Mouse (Mus musculus): Measurements from ENCODE around the gene Gm28778. TPM values are rescaled to one million over a fixed set of nuclear protein-coding genes. Genes with fewer than 3 reads are reported as not detected.
"Not testable (repeated sequence)": the region's sequence is repeated elsewhere in the genome, so short reads cannot be mapped to it uniquely, and the experiment has no call there.

The Gm28778 gene
- not detected in 2 replicates for polyA plus RNA-seq (2015; fragmentation: Nextera tagmentation; extraction: Ambion mirVana)

GRCm38 (mm10) chr1:53296581-53297383 lies at the start of gene Gm28778, which contains the start of the genes Pms1 and Ormdl1:
Gm28778 (plus strand) TSS chr1:53297111.
Pms1 (minus strand) TSS chr1:53297018.
Ormdl1 (plus strand) TSS chr1:53297095.
- Histone ChIP-seq H3K9ac (peak within 1 kb of the TSS; percentile 85), H3K4me3 (peak within 1 kb of the TSS; percentile 88), H3K36me3 (no peaks in the 10 kb centered on the region), H3K27me3 (no peaks in the 10 kb centered on the region), H3K4me2 (peak within 1 kb of the TSS; percentile 66), H3K27ac (replicated peaks) (peak within 1 kb of the TSS; percentile 87), H3K9me3 (no peaks in the 10 kb centered on the region), H3K4me1 (replicated peaks) (peaks cover 19% of the 10 kb centered on the region)
- ATAC-seq (ENCODE audit: low read depth), result peak; percentile 100
- under 1% methylated on average over 66 of the region's 66 CpGs for WGBS

- not testable (repeated sequence) for H3K9ac ChIP-seq; H3K27me3 ChIP-seq; H3K4me2 ChIP-seq; H3K9me3 ChIP-seq; H3K27ac ChIP-seq (replicated peaks); ATAC-seq (ENCODE audit: low read depth); H3K4me3 ChIP-seq; H3K36me3 ChIP-seq; H3K4me1 ChIP-seq (replicated peaks)
Measured at GRCm38 (mm10) chr1:53264958-53265612, 31.8 kb upstream of the Gm28778 start.

GRCm38 (mm10) chr1:53269901-53270300 lies 27.0 kb upstream of the Gm28778 start:
- Histone ChIP-seq H3K36me3 (peaks cover 5% of the 10 kb centered on the region), H3K27me3 (no peaks in the 10 kb centered on the region), H3K4me1 (replicated peaks) (no peaks in the 10 kb centered on the region), H3K4me3 (no peak overlapping the region), H3K4me2 (no peak overlapping the region), H3K27ac (replicated peaks) (no peak overlapping the region), H3K9me3 (no peaks in the 10 kb centered on the region), H3K9ac (no peak overlapping the region)
- no peak for ATAC-seq (ENCODE audit: low read depth)
- WGBS, result 93% methylated on average over 3 of the region's 3 CpGs

- no peaks in the 10 kb centered on the region for H3K36me3 ChIP-seq
- no peak overlapping the region for H3K4me3 ChIP-seq
- no peak overlapping the region for H3K4me2 ChIP-seq
- H3K27ac ChIP-seq (replicated peaks), result no peak overlapping the region
- H3K27me3 ChIP-seq, result no peaks in the 10 kb centered on the region
- no peaks in the 10 kb centered on the region for H3K4me1 ChIP-seq (replicated peaks)
- H3K9me3 ChIP-seq, result no peaks in the 10 kb centered on the region
- H3K9ac ChIP-seq, result no peak overlapping the region
- no peak for ATAC-seq (ENCODE audit: low read depth)
Measured at GRCm38 (mm10) chr1:53272646-53273045, 24.3 kb upstream of the Gm28778 start.

- Histone ChIP-seq H3K9ac (no peak overlapping the region), H3K36me3 (no peaks in the 10 kb centered on the region), H3K4me2 (no peak overlapping the region), H3K27ac (replicated peaks) (no peak overlapping the region), H3K9me3 (no peaks in the 10 kb centered on the region), H3K4me1 (replicated peaks) (0 out of 2 replicates have a peak, but pooled peaks cover 4% of the 10 kb centered on the region), H3K27me3 (no peaks in the 10 kb centered on the region), H3K4me3 (no peak overlapping the region)
- WGBS, result 91% methylated on average over 3 of the region's 3 CpGs
- ATAC-seq (ENCODE audit: low read depth), result no peak
Measured at GRCm38 (mm10) chr1:53291197-53291596, 5.7 kb upstream of the Gm28778 start.

- Histone ChIP-seq H3K36me3 (no peaks in the 10 kb centered on the region), H3K27me3 (no peaks in the 10 kb centered on the region), H3K4me3 (no peak overlapping the region), H3K9me3 (no peaks in the 10 kb centered on the region), H3K4me2 (no peak overlapping the region), H3K4me1 (replicated peaks) (peaks cover 19% of the 10 kb centered on the region), H3K27ac (replicated peaks) (no peak overlapping the region), H3K9ac (no peak overlapping the region)
- WGBS, result 85% methylated on average over 4 of the region's 4 CpGs
- no peak for ATAC-seq (ENCODE audit: low read depth)
Measured at GRCm38 (mm10) chr1:53300506-53300905, 3.6 kb downstream of the Gm28778 start.

GRCm38 (mm10) chr1:53312989-53313967 lies 16.4 kb downstream of the Gm28778 start, which contains the start of gene Osgepl1:
Osgepl1 (plus strand) TSS chr1:53313624.
- WGBS, result 2% methylated on average over 27 of the region's 27 CpGs
- no peaks in the 10 kb centered on the region for H3K27me3 ChIP-seq
- H3K9me3 ChIP-seq, result no peaks in the 10 kb centered on the region
- H3K4me1 ChIP-seq (replicated peaks), result peaks cover 12% of the 10 kb centered on the region
- H3K36me3 ChIP-seq, result peaks cover 20% of the 10 kb centered on the region
- H3K9ac ChIP-seq, result peak within 1 kb of the TSS; percentile 83
- H3K4me2 ChIP-seq, result peak within 1 kb of the TSS; percentile 67
- peak within 1 kb of the TSS; percentile 68 for H3K4me3 ChIP-seq
- peak; percentile 99 for ATAC-seq (ENCODE audit: low read depth)
- H3K27ac ChIP-seq (replicated peaks), result peak within 1 kb of the TSS; percentile 83

GRCm38 (mm10) chr1:53321662-53322344 lies 24.9 kb downstream of the Gm28778 start:
- no peak overlapping the region for H3K4me3 ChIP-seq
- no peaks in the 10 kb centered on the region for H3K9me3 ChIP-seq
- H3K4me1 ChIP-seq (replicated peaks), result no peaks in the 10 kb centered on the region
- no peaks in the 10 kb centered on the region for H3K27me3 ChIP-seq
- peaks cover 44% of the 10 kb centered on the region for H3K36me3 ChIP-seq
- H3K9ac ChIP-seq, result no peak overlapping the region
- no peak overlapping the region for H3K4me2 ChIP-seq
- no peak overlapping the region for H3K27ac ChIP-seq (replicated peaks)
- no peak for ATAC-seq (ENCODE audit: low read depth)
- 97% methylated on average over 4 of the region's 4 CpGs for WGBS

GRCm38 (mm10) chr1:53323254-53323653 lies 26.3 kb downstream of the Gm28778 start:
- peaks cover 36% of the 10 kb centered on the region for H3K36me3 ChIP-seq
- no peak overlapping the region for H3K4me2 ChIP-seq
- H3K27me3 ChIP-seq, result no peaks in the 10 kb centered on the region
- no peak overlapping the region for H3K9ac ChIP-seq
- H3K27ac ChIP-seq (replicated peaks), result no peak overlapping the region
- H3K9me3 ChIP-seq, result no peaks in the 10 kb centered on the region
- ATAC-seq (ENCODE audit: low read depth), result no peak
- no peaks in the 10 kb centered on the region for H3K4me1 ChIP-seq (replicated peaks)
- WGBS, result 94% methylated on average over 5 of the region's 5 CpGs
- no peak overlapping the region for H3K4me3 ChIP-seq

- WGBS, result 100% methylated on average over 1 of the region's 1 CpGs
- Histone ChIP-seq H3K4me2 (no peak overlapping the region), H3K9ac (no peak overlapping the region), H3K4me3 (no peak overlapping the region), H3K9me3 (no peaks in the 10 kb centered on the region), H3K27me3 (no peaks in the 10 kb centered on the region), H3K27ac (replicated peaks) (no peak overlapping the region), H3K4me1 (replicated peaks) (no peaks in the 10 kb centered on the region), H3K36me3 (peaks cover 32% of the 10 kb centered on the region)
- ATAC-seq (ENCODE audit: low read depth), result no peak
Measured at GRCm38 (mm10) chr1:53324277-53324676, 27.4 kb downstream of the Gm28778 start.

- no peak for ATAC-seq (ENCODE audit: low read depth)
- H3K36me3 ChIP-seq, result peaks cover 30% of the 10 kb centered on the region
- no peaks in the 10 kb centered on the region for H3K9me3 ChIP-seq
- no peaks in the 10 kb centered on the region for H3K4me1 ChIP-seq (replicated peaks)
- no peak overlapping the region for H3K4me2 ChIP-seq
- no peak overlapping the region for H3K4me3 ChIP-seq
- 93% methylated on average over 5 of the region's 5 CpGs for WGBS
- H3K9ac ChIP-seq, result no peak overlapping the region
- no peak overlapping the region for H3K27ac ChIP-seq (replicated peaks)
- no peaks in the 10 kb centered on the region for H3K27me3 ChIP-seq
Measured at GRCm38 (mm10) chr1:53324827-53325494, 28.1 kb downstream of the Gm28778 start.

All from neural tube, embryonic 13.5 days (tissue).